Mouse (Mus musculus) liver, embryonic 16.5 days (tissue): ENCODE measurements around the gene Mcmbp. TPM values are rescaled to one million over a fixed set of nuclear protein-coding genes. Genes with fewer than 3 reads are reported as not detected.
A peak's percentile ranks its signal among the peaks of the same experiment; 100 is the strongest.

Experiments used
- ATAC-seq: fragments of 200-750 bp; cut with Nextera tagmentation; 2 replicates; pipeline ENCODE4 v1.8.0; 2017; ENCODE audit warnings: low read depth, mild to moderate bottlenecking, moderate number of reproducible peaks, moderate library complexity
- H3K27ac ChIP-seq: fragments of 300-500 bp; sonication (generic); 2 replicates; pipeline ENCODE4 v1.5.1; 2014; ENCODE audit warnings: mild to moderate bottlenecking, low read length
- H3K27me3 ChIP-seq: fragments of 300-500 bp; sonication (generic); 2 replicates; pipeline ENCODE4 v1.6.1; 2014; ENCODE audit warnings: low read depth, low read length, mixed read lengths; ENCODE audit not compliant: control insufficient read depth, insufficient read depth
- H3K36me3 ChIP-seq: fragments of 300-500 bp; sonication (generic); 2 replicates; pipeline ENCODE4 v1.6.1; 2014; ENCODE audit warnings: mild to moderate bottlenecking; ENCODE audit not compliant: control insufficient read depth, insufficient read depth
- H3K4me1 ChIP-seq: fragments of 300-500 bp; sonication (generic); 2 replicates; pipeline ENCODE4 v1.6.1; 2014; ENCODE audit warnings: low read depth, low read length, mixed read lengths; ENCODE audit not compliant: control insufficient read depth
- H3K4me2 ChIP-seq: fragments of 300-500 bp; sonication (generic); 2 replicates; pipeline ENCODE4 v1.6.1; 2014; ENCODE audit warnings: low read depth, low read length, mixed read lengths
- H3K4me3 ChIP-seq: fragments of 300-500 bp; sonication (generic); 2 replicates; pipeline ENCODE4 v1.5.1; 2014; ENCODE audit warnings: low read depth, mild to moderate bottlenecking, low read length
- H3K9ac ChIP-seq: fragments of 300-500 bp; sonication (generic); 2 replicates; pipeline ENCODE4 v1.6.1; 2014; ENCODE audit warnings: low read depth, low read length
- H3K9me3 ChIP-seq: fragments of 300-500 bp; sonication (generic); replicated peaks from 2 replicates; pipeline ENCODE4 v1.6.1; 2016; ENCODE audit warnings: low read length; ENCODE audit not compliant: control insufficient read depth
- WGBS: fragments of 180-500 bp; shearing (Covaris S2); extraction: QIAGEN DNeasy Blood & Tissue Kit; methylation state at CpG from one replicate; pipeline ENCODE4 v1.1.7; 2014; ENCODE audit not compliant: insufficient replicate concordance; 5-methylcytosine and 5-hydroxymethylcytosine counted together
- polyA plus RNA-seq: library from polyadenylated mRNA; unstranded; fragments of >200 nt; fragmentation: Nextera tagmentation; extraction: Ambion mirVana; gene quantifications from 2 replicates; pipeline ENCODE4 v1.2.1, GENCODE M21; 2015

Mcmbp gene
- polyA plus RNA-seq, result 17.4 and 17.8 TPM in 2 replicates

DNA sequence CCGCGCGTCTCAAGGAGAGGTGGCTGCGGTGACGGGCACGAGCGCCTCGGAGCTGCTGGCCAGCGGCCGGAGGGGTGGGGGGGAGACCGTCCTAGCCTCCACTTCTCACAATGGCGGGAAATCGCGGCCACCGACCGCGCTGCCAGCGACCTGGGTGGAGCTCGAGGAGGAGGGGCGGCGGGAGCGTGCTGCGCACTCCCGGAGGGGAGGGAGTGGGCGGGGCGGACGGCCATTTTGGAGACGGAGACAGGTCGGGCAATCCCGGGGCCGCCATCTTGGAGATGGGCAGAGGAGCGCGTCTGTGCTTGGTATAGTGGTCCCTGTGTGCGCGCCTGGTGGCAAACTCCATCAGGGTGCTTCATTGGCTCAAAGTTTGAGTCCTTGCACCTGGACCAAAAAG is at the start of gene Mcmbp:
TSS of gene Mcmbp (minus strand) at position 162 of the 400 bp plus-strand sequence.
- H3K9me3 ChIP-seq, result no peaks in the 10 kb centered on the region
- H3K4me2 ChIP-seq, result peak within 1 kb of the TSS; percentile 91
- ATAC-seq, result peak; percentile 83
- no peaks in the 10 kb centered on the region for H3K27me3 ChIP-seq
- H3K4me3 ChIP-seq, result peak within 1 kb of the TSS; percentile 90
- peak within 1 kb of the TSS; percentile 78 for H3K27ac ChIP-seq
- under 1% methylated on average over 31 of the region's 35 CpGs for WGBS
- H3K4me1 ChIP-seq, result peaks cover 34% of the 10 kb centered on the region
- no peaks in the 10 kb centered on the region for H3K36me3 ChIP-seq
- H3K9ac ChIP-seq, result peak within 1 kb of the TSS; percentile 85

DNA sequence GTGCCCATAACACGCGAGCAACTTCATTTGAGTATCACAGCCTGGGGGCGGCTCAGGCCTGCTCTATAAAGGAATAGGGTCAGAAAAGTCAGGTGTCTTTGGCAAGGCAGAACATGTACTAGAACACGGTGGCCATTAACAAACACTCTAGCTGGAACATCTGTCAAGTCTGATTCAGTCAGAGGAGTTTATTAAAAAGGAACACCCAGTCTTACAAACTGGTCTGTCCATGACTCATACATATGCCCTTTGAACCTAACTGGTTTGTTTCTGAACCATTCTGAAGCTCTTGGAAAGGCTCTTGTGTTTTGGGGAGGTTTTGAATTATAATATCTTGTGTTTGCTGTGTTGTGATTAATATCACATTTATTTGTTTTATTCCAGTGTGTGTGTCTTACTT is 49.8 kb upstream of the Mcmbp start:
- Histone ChIP-seq H3K9me3 (no peaks in the 10 kb centered on the region), H3K9ac (no peak overlapping the region), H3K4me2 (no peak overlapping the region), H3K27me3 (no peaks in the 10 kb centered on the region), H3K27ac (no peak overlapping the region), H3K36me3 (peaks cover 2% of the 10 kb centered on the region), H3K4me3 (no peak overlapping the region), H3K4me1 (no peaks in the 10 kb centered on the region)
- WGBS, result 65% methylated on average over 4 of the region's 4 CpGs
- ATAC-seq, result no peak

DNA sequence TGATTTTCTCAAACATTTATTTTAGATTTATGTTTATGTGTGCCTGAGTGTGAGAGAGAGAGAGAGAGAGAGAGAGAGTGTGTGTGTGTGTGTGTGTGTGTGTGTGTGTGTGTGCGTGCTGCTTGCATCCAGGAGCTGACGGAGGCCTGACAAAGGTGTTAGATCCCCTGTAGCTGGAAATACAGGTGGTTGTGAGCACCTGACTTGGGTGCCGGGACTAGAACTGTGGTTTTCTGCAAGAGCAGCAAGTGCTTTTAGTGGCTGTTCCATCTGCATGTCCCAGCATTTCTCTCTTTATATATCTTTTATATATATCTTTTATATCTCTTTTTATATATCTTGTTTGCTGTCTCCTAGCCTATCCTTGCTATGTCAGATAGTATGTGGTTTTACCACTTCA is 41.6 kb upstream of the Mcmbp start:
- Histone ChIP-seq H3K4me3 (no peak overlapping the region), H3K9ac (no peak overlapping the region), H3K4me2 (no peak overlapping the region), H3K9me3 (no peaks in the 10 kb centered on the region), H3K36me3 (peaks cover 52% of the 10 kb centered on the region), H3K27ac (no peak overlapping the region), H3K4me1 (no peaks in the 10 kb centered on the region), H3K27me3 (no peaks in the 10 kb centered on the region)
- no peak for ATAC-seq
- WGBS, result 81% methylated on average over 3 of the region's 3 CpGs

DNA sequence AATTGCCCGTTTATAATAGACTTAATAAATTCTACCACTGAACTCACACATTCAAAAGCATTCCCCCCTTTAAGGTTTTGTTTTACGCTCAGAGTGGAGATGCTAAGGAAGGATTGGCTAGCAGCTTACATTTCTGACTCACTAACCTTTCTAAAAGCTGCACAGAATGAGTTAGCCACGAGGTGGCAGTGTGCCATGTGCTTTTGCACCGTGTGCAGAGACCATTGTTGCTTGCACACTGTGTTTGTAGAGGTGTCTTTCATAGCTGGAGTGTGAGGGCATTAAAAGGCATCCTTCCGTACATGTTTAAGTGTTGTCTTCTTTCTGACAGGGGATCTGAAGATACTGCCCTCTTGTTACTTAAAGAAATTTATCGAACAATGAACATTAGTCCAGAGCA is 39.0 kb upstream of the Mcmbp start:
- ATAC-seq, result no peak
- Histone ChIP-seq H3K27ac (no peak overlapping the region), H3K4me1 (no peaks in the 10 kb centered on the region), H3K27me3 (no peaks in the 10 kb centered on the region), H3K4me3 (no peak overlapping the region), H3K9me3 (no peaks in the 10 kb centered on the region), H3K9ac (no peak overlapping the region), H3K36me3 (peaks cover 53% of the 10 kb centered on the region), H3K4me2 (no peak overlapping the region)
- 48% methylated on average over 6 of the region's 6 CpGs for WGBS

DNA sequence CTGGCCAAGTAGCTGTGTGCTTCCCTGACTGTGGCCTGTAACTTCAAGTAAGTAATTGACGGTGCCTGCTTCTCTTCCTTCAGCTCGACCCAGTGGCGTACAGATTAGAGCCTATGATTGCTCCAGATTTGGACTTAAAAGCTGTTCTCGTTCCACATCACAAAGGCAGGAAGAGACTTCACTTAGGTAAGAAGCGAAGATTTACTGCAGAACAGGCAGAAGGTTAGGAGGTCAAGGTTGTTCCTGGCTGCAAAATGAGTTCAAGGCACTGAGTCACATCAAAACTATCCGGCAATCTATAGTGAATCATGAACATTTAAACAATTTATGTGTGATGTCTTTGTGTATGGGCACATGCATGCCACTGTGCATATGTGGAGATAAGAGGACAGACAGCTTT is 36.9 kb upstream of the Mcmbp start:
- ATAC-seq, result no peak
- H3K36me3 ChIP-seq, result peaks cover 57% of the 10 kb centered on the region
- H3K9ac ChIP-seq, result no peak overlapping the region
- no peaks in the 10 kb centered on the region for H3K27me3 ChIP-seq
- H3K4me3 ChIP-seq, result no peak overlapping the region
- H3K4me2 ChIP-seq, result no peak overlapping the region
- WGBS, result 78% methylated on average over 6 of the region's 6 CpGs
- H3K27ac ChIP-seq, result no peak overlapping the region
- no peaks in the 10 kb centered on the region for H3K9me3 ChIP-seq
- H3K4me1 ChIP-seq, result no peaks in the 10 kb centered on the region

DNA sequence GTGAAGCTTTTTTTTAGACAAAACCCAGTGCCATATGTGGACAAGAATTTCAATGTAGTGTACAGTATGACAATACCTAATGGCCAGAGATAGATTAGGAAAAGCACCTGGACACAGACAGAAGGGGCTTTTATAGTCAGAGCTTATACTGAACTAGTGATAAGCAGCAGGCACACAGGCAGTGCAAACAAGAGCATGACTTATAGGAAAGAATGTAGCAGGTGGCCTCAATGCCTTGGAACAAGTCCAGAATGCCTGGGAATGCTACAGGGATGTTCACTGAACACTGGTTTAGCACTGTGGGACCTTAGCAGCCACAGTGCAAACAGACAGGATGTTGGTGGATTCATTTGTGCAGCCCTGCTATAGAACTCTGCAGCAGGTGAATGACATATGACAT is 26.4 kb upstream of the Mcmbp start:
- no peak overlapping the region for H3K4me2 ChIP-seq
- no peak overlapping the region for H3K4me3 ChIP-seq
- H3K27ac ChIP-seq, result no peak overlapping the region
- H3K9ac ChIP-seq, result no peak overlapping the region
- no peaks in the 10 kb centered on the region for H3K9me3 ChIP-seq
- H3K27me3 ChIP-seq, result no peaks in the 10 kb centered on the region
- ATAC-seq, result no peak
- H3K4me1 ChIP-seq, result no peaks in the 10 kb centered on the region
- peaks cover 60% of the 10 kb centered on the region for H3K36me3 ChIP-seq

DNA sequence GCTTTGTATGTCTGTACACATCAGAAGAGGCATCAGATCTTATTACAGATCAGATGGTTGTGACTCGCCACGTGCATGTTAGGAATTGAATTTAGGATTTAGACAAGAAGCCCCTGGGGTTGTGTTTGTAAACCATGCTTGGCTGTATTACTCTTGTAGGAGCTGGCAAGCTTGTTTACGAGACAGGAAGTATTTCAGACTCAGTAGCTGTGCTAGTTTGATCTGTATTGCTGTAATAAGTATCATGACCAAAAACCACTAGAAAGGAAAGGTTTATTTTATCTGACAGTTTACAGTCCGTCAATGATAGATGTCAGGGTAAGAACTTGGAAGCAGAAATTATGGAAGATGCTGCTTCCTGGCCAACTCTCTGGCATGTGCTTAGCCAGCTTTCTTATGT is 18.7 kb upstream of the Mcmbp start:
- H3K4me2 ChIP-seq, result no peak overlapping the region
- no peaks in the 10 kb centered on the region for H3K4me1 ChIP-seq
- no peaks in the 10 kb centered on the region for H3K27me3 ChIP-seq
- no peak for ATAC-seq
- H3K27ac ChIP-seq, result no peak overlapping the region
- H3K9me3 ChIP-seq, result no peaks in the 10 kb centered on the region
- WGBS, result 88% methylated on average over 4 of the region's 4 CpGs
- no peak overlapping the region for H3K9ac ChIP-seq
- peaks cover 74% of the 10 kb centered on the region for H3K36me3 ChIP-seq
- no peak overlapping the region for H3K4me3 ChIP-seq

DNA sequence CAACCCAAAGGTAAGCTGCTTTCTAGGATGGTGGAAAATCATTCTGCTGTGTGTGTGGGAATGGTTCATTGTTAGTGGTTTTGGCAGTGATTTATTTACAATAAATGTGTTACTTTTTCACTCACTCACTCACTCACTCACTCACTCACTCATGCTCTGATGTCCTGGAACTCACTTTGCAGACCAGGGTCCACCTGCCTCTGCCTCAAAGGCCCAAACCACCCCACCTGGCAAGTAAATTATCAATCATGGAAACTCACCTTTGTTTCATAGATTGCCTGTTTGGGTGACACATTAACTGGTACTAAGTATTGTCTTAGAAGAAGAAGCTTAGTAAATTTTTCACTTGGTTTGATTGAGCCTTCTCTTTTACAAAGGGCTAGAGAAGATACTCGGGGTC is 15.1 kb upstream of the Mcmbp start:
- Histone ChIP-seq H3K9me3 (no peaks in the 10 kb centered on the region), H3K9ac (no peak overlapping the region), H3K4me2 (no peak overlapping the region), H3K27ac (no peak overlapping the region), H3K27me3 (no peaks in the 10 kb centered on the region), H3K4me3 (no peak overlapping the region), H3K4me1 (no peaks in the 10 kb centered on the region), H3K36me3 (peaks cover 63% of the 10 kb centered on the region)
- 83% methylated on average over 1 of the region's 1 CpGs for WGBS
- ATAC-seq, result no peak

DNA sequence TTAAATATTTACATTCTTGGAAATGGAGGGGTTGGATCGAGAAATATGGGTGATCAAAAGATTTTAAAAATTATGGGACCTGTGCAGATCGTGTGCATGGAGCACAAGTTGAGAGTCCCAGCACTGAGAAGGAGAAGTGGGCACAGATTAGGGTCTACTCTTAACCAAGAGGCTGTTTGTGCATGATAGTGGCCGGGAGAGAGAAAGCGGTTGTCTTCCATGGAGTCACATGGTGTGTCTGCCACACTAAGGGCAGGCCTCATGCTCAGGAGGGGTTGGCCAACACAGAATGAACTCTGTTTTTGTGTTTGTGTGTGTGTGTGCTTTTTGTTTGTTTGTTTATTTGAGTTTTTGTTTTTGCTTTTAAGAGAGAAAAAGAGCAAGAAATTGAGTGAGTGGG is 11.7 kb upstream of the Mcmbp start:
- H3K27ac ChIP-seq, result no peak overlapping the region
- H3K36me3 ChIP-seq, result peaks cover 43% of the 10 kb centered on the region
- H3K4me3 ChIP-seq, result no peak overlapping the region
- no peak for ATAC-seq
- WGBS, result 52% methylated on average over 4 of the region's 4 CpGs
- peaks cover 24% of the 10 kb centered on the region for H3K4me1 ChIP-seq
- no peak overlapping the region for H3K9ac ChIP-seq
- H3K27me3 ChIP-seq, result no peaks in the 10 kb centered on the region
- no peaks in the 10 kb centered on the region for H3K9me3 ChIP-seq
- H3K4me2 ChIP-seq, result no peak overlapping the region

DNA sequence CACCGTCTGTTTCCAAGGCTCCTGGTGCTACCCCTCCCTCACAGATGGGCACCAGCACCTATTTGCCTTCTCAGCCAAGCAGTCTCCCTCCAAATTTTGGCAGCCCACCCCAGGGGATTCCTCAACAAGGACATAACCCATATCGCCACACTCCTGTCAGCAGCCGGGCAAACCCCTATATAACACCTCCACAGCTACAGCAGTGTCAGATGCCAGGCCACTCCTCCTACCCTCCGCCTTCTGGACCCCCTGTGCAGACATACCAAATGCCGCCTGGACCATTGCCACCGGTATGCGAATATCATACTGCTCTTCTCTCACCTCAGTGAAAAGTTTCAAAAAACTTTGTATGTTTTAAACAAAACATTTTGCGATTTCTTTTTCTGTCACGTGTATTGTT is 10.0 kb upstream of the Mcmbp start:
- H3K9ac ChIP-seq, result no peak overlapping the region
- no peak for ATAC-seq
- peaks cover 40% of the 10 kb centered on the region for H3K4me1 ChIP-seq
- no peak overlapping the region for H3K27ac ChIP-seq
- peaks cover 35% of the 10 kb centered on the region for H3K36me3 ChIP-seq
- H3K4me3 ChIP-seq, result no peak overlapping the region
- H3K27me3 ChIP-seq, result no peaks in the 10 kb centered on the region
- H3K4me2 ChIP-seq, result no peak overlapping the region
- no peaks in the 10 kb centered on the region for H3K9me3 ChIP-seq
- WGBS, result 86% methylated on average over 9 of the region's 9 CpGs
